Mouse (Mus musculus): ENCODE data around the gene Hyal2. TPM values are rescaled to one million over a fixed set of nuclear protein-coding genes. Genes with fewer than 3 reads are reported as not detected.

Gene Hyal2
- 62.7 and 63.0 TPM in 2 replicates for polyA plus RNA-seq (2012; rRNA removed)

GRCm38 (mm10) chr9:107567702-107568319 lies at the start of gene Hyal2:
Gene Hyal2, plus strand, starts transcription at chr9:107567945.

GRCm38 (mm10) chr9:107533791-107534407 lies 33.8 kb upstream of the Hyal2 start, which contains the start of gene Tmem115:
Gene Tmem115, plus strand, starts transcription at chr9:107533945.

GRCm38 (mm10) chr9:107541474-107542351 lies 26.0 kb upstream of the Hyal2 start, which contains the start of the genes Cyb561d2 and Nprl2:
Gene Cyb561d2, minus strand, starts transcription at chr9:107542193.
Gene Nprl2, plus strand, starts transcription at chr9:107542226.

GRCm38 (mm10) chr9:107547026-107547425 lies 20.7 kb upstream of the Hyal2 start, which contains the start of gene Zmynd10:
Gene Zmynd10, plus strand, starts transcription at chr9:107547298.

GRCm38 (mm10) chr9:107551117-107551889 lies 16.4 kb upstream of the Hyal2 start, which contains the start of gene Rassf1:
Gene Rassf1, plus strand, starts transcription at chr9:107551555.

GRCm38 (mm10) chr9:107563029-107563581 lies 4.6 kb upstream of the Hyal2 start, which contains the start of gene Tusc2:
Gene Tusc2, plus strand, starts transcription at chr9:107563255.

GRCm38 (mm10) chr9:107576357-107577107 lies 8.8 kb downstream of the Hyal2 start, which contains the start of gene Hyal1:
Gene Hyal1, plus strand, starts transcription at chr9:107576927.

GRCm38 (mm10) chr9:107578587-107578986 lies 10.8 kb downstream of the Hyal2 start, which contains the start of gene Naa80:
Gene Naa80, plus strand, starts transcription at chr9:107578887.

GRCm38 (mm10) chr9:107580501-107581317 lies 13.0 kb downstream of the Hyal2 start, which contains the start of gene Hyal3:
Gene Hyal3, plus strand, starts transcription at chr9:107580818.

GRCm38 (mm10) chr9:107586974-107587832 lies 19.5 kb downstream of the Hyal2 start, which contains the start of gene Ifrd2:
Gene Ifrd2, plus strand, starts transcription at chr9:107587642.

GRCm38 (mm10) chr9:107608741-107609432 lies 41.1 kb downstream of the Hyal2 start, which contains the start of gene Sema3b:
Gene Sema3b, minus strand, starts transcription at chr9:107609229.

Other genes with a start within 250 kb of the Hyal2 start
- 31.8 and 32.4 TPM in 2 replicates for gene Hemk1, start 229.6 kb upstream of the Hyal2 start, polyA plus RNA-seq (2012; rRNA removed)
- gene 6430571L13Rik, start 227.3 kb upstream of the Hyal2 start, polyA plus RNA-seq (2012; rRNA removed), result 5.8 and 6.4 TPM in 2 replicates
- 82.6 and 102 TPM in 2 replicates for gene Cacna2d2, start 168.3 kb upstream of the Hyal2 start, polyA plus RNA-seq (2012; rRNA removed)
- gene Tmem115, start 34.0 kb upstream of the Hyal2 start, polyA plus RNA-seq (2012; rRNA removed), result 32.8 and 33.5 TPM in 2 replicates
- 27.6 and 30.1 TPM in 2 replicates for gene Cyb561d2, start 25.8 kb upstream of the Hyal2 start, polyA plus RNA-seq (2012; rRNA removed)
- 78.8 and 83.5 TPM in 2 replicates for gene Nprl2, start 25.7 kb upstream of the Hyal2 start, polyA plus RNA-seq (2012; rRNA removed)
- 5.8 and 7.0 TPM in 2 replicates for gene Zmynd10, start 20.6 kb upstream of the Hyal2 start, polyA plus RNA-seq (2012; rRNA removed)
- 34.2 and 44.6 TPM in 2 replicates for gene Rassf1, start 16.4 kb upstream of the Hyal2 start, polyA plus RNA-seq (2012; rRNA removed)
- gene Tusc2, start 4.7 kb upstream of the Hyal2 start, polyA plus RNA-seq (2012; rRNA removed), result 78.2 and 82.7 TPM in 2 replicates
- gene Hyal1, start 9.0 kb downstream of the Hyal2 start, polyA plus RNA-seq (2012; rRNA removed), result 4.3 and 4.8 TPM in 2 replicates
- 26.0 and 30.3 TPM in 2 replicates for gene Naa80, start 10.9 kb downstream of the Hyal2 start, polyA plus RNA-seq (2012; rRNA removed)
- gene Hyal3, start 12.9 kb downstream of the Hyal2 start, polyA plus RNA-seq (2012; rRNA removed), result 1.2 and 1.3 TPM in 2 replicates
- 24.6 and 30.0 TPM in 2 replicates for gene Ifrd2, start 19.7 kb downstream of the Hyal2 start, polyA plus RNA-seq (2012; rRNA removed)
- gene Sema3b, start 41.3 kb downstream of the Hyal2 start, polyA plus RNA-seq (2012; rRNA removed), result 5.2 and 9.8 TPM in 2 replicates
- gene Gnai2, start 67.4 kb downstream of the Hyal2 start, polyA plus RNA-seq (2012; rRNA removed), result 454 and 485 TPM in 2 replicates
- gene Slc38a3, start 101.6 kb downstream of the Hyal2 start, polyA plus RNA-seq (2012; rRNA removed), result 60.5 and 67.7 TPM in 2 replicates
- 0.13 and 0.43 TPM in 2 replicates for gene Gnat1, start 111.8 kb downstream of the Hyal2 start, polyA plus RNA-seq (2012; rRNA removed)
- gene Sema3f, start 142.5 kb downstream of the Hyal2 start, polyA plus RNA-seq (2012; rRNA removed), result 112 and 151 TPM in 2 replicates
- 205 and 224 TPM in 2 replicates for gene Rbm5, start 203.1 kb downstream of the Hyal2 start, polyA plus RNA-seq (2012; rRNA removed)

All from central nervous system, embryonic 14 days (tissue).